Mouse (Mus musculus) testis, adult 2 months (tissue): Measurements from ENCODE around the gene Txndc8. TPM values are rescaled to one million over a fixed set of nuclear protein-coding genes. Genes with fewer than 3 reads are reported as not detected.

Experiments used
- H3K27ac ChIP-seq: fragments of 200-500 bp; 2 replicates; pipeline ENCODE4 v1.5.1; 2012; ENCODE audit warnings: low read depth, low read length; ENCODE audit not compliant: control insufficient read depth, insufficient read depth
- H3K27me3 ChIP-seq: fragments of 200-500 bp; 2 replicates; pipeline ENCODE4 v1.6.1; 2012; ENCODE audit warnings: mild to moderate bottlenecking, low read length, moderate library complexity; ENCODE audit not compliant: control insufficient read depth, insufficient read depth
- H3K36me3 ChIP-seq: fragments of 200-500 bp; 2 replicates; pipeline ENCODE4 v1.6.1; 2012; ENCODE audit warnings: mild to moderate bottlenecking, low read length; ENCODE audit not compliant: control insufficient read depth, insufficient read depth
- H3K4me1 ChIP-seq: fragments of 200-500 bp; 2 replicates; pipeline ENCODE4 v1.6.1; 2012; ENCODE audit warnings: low read length; ENCODE audit not compliant: control insufficient read depth, insufficient read depth
- H3K4me3 ChIP-seq: fragments of 200-500 bp; 2 replicates; pipeline ENCODE4 v1.5.1; 2012; ENCODE audit warnings: low read depth, mild to moderate bottlenecking, low read length, moderate library complexity, mixed read lengths; ENCODE audit not compliant: control insufficient read depth
- CTCF ChIP-seq: fragments of 200-500 bp; IDR thresholded peaks from 2 replicates; pipeline ENCODE4 v1.5.1; 2012; ENCODE audit warnings: low read depth, mild to moderate bottlenecking, inconsistent platforms, low read length, moderate library complexity; ENCODE audit not compliant: control insufficient read depth, insufficient read depth, insufficient replicate concordance
- POLR2A ChIP-seq: fragments of 200-500 bp; IDR thresholded peaks from 2 replicates; pipeline ENCODE4 v1.6.1; 2012; ENCODE audit warnings: low read depth, mild to moderate bottlenecking, inconsistent platforms, low read length, moderate library complexity; ENCODE audit not compliant: control insufficient read depth
- polyA plus RNA-seq: library from polyadenylated mRNA; depleted of rRNA; stranded (reverse); fragments of >200 nt; gene quantifications from 2 replicates; pipeline ENCODE4 v1.2.3, GENCODE M21; 2012; rRNA removed

Gene Txndc8
- polyA plus RNA-seq, result 348 and 412 TPM in 2 replicates

DNA sequence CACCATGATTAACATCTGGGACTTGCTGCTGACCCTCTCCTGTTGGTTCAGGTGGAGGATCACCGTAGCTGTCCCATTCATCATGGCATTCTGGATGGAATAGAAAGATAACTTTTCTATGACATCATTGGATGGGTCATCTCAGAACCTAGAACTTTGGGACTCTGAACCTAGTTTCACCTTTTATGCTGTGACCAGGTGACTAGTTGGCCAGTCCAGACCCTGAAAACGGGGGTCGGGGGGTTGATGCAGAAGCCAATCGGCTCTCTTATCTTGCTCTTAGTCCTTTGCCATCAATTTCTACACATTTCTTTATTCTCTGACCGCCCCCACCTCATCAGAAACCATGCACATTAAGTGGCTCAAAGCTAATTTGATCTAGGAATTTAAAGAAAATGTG is at the start of gene Txndc8:
Gene Txndc8 (minus strand): TSS at position 101 of the 400 bp plus-strand sequence.
- H3K27me3 ChIP-seq, result no peaks in the 10 kb centered on the region
- no peaks in the 10 kb centered on the region for H3K4me1 ChIP-seq
- no peak within 1 kb of the TSS for H3K27ac ChIP-seq
- TF ChIP-seq POLR2A, result no peak; the same call in 1 of the 2 replicates
- no peak for TF ChIP-seq CTCF
- no peaks in the 10 kb centered on the region for H3K36me3 ChIP-seq
- peak within 1 kb of the TSS; percentile 74 for H3K4me3 ChIP-seq

DNA sequence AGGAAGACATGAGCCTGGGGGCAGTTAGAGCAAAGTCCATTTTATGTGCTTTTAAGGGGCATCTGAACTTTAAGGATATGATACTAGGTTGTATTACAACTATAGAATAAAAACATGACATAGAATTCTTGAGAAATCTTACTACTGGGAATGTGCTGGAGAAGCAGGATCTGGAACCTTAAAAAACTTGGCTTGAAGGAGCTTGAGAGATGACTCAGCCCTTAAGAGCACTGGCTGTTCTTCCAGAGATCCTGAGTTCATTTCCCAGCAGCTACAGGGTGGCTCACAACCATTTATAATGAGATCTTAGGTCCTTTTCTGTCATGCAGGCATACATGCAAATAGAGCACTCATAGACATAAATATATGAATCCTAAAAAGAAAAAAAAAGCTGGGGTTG is 46.7 kb upstream of the Txndc8 start:
- no peak overlapping the region for H3K27ac ChIP-seq
- no peaks in the 10 kb centered on the region for H3K36me3 ChIP-seq
- no peak overlapping the region for H3K4me3 ChIP-seq
- no peaks in the 10 kb centered on the region for H3K4me1 ChIP-seq
- H3K27me3 ChIP-seq, result no peaks in the 10 kb centered on the region
- TF ChIP-seq POLR2A (no peak), CTCF (no peak)

- no peak for TF ChIP-seq POLR2A
- no peak for TF ChIP-seq CTCF
- no peaks in the 10 kb centered on the region for H3K27me3 ChIP-seq
- H3K36me3 ChIP-seq, result no peaks in the 10 kb centered on the region
- no peak overlapping the region for H3K27ac ChIP-seq
- no peaks in the 10 kb centered on the region for H3K4me1 ChIP-seq
- no peak overlapping the region for H3K4me3 ChIP-seq
Observed at GRCm38 (mm10) chr4:58054441-58054840, 45.5 kb upstream of the Txndc8 start.

DNA sequence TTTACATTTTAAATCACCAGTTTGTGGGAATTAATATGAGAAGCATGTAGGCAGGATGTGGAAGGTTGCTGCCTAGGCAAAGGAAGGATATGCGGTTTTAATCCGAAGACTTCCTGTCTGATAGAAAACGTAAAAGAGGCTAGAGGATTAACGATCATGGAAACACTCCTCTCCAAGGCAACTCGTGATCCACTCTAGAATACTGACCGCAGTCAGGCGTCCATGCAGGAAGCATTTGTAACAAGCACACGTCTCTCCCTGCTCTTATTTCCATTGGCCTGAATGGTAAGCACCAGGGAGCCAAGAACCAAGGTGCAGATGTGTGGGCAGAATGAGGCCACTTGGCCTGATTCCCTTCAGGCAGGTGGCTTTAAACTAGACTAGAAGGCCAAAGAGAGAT is 41.8 kb upstream of the Txndc8 start:
- no peak for TF ChIP-seq CTCF
- Histone ChIP-seq H3K27me3 (no peaks in the 10 kb centered on the region), H3K4me1 (no peaks in the 10 kb centered on the region), H3K4me3 (no peak overlapping the region), H3K27ac (no peak overlapping the region), H3K36me3 (no peaks in the 10 kb centered on the region)

GRCm38 (mm10) chr4:58050276-58050675 is 41.4 kb upstream of the Txndc8 start:
- no peaks in the 10 kb centered on the region for H3K36me3 ChIP-seq
- TF ChIP-seq CTCF, result no peak
- TF ChIP-seq POLR2A, result no peak

DNA sequence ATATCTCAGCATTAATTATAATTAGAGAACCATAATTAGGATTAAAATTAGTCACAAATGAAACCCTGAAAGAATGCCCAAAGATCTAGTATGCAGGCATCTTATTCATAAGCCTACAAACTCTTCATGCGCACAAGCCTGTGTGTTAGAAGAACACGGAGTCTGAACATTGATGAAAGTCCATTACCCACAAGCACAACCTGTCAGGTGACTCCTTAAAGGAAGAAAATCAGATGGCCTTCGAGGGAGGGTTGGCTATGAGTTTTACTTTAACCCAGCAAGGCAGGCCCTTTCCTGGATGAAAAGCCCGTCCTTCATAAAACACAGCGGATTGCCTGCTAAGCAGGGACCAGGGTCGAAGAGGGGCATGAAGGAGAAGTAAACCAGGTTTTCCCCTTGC is 35.9 kb upstream of the Txndc8 start:
- no peak for TF ChIP-seq CTCF
- TF ChIP-seq POLR2A, result no peak
- no peaks in the 10 kb centered on the region for H3K27me3 ChIP-seq

More at GRCm38 (mm10) chr4:58050276-58050675, 41.4 kb upstream of the Txndc8 start:
- Histone ChIP-seq H3K27me3 (no peaks in the 10 kb centered on the region), H3K4me1 (no peaks in the 10 kb centered on the region), H3K4me3 (no peak overlapping the region), H3K27ac (no peak overlapping the region)

DNA sequence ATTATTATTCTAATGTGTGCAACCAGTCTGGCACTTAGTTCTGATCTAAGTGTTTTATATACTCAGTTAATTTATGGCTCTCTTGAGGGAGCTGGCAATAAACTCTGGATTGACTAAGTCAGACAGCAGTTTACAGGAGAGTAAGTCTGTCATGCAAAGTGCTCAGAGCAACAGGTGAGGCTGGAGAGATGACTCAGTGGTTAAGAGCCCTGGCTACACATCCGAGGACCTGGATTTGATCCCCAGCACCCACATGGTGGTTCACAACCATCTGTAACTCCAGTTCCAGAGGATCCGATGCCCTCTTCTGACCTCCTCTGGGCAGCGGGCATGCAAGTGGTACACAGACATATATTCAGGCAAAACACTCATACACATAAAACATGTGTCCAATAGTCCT is 35.4 kb upstream of the Txndc8 start:
- no peaks in the 10 kb centered on the region for H3K27me3 ChIP-seq
- H3K36me3 ChIP-seq, result no peaks in the 10 kb centered on the region
- TF ChIP-seq CTCF, result no peak
- no peak for TF ChIP-seq POLR2A

More for the DNA sequence above, 35.9 kb upstream of the Txndc8 start:
- H3K4me1 ChIP-seq, result no peaks in the 10 kb centered on the region
- H3K4me3 ChIP-seq, result no peak overlapping the region
- no peak overlapping the region for H3K27ac ChIP-seq
- no peaks in the 10 kb centered on the region for H3K36me3 ChIP-seq

GRCm38 (mm10) chr4:58040093-58040492 is 31.2 kb upstream of the Txndc8 start:
- TF ChIP-seq CTCF (no peak), POLR2A (no peak)
- H3K36me3 ChIP-seq, result no peaks in the 10 kb centered on the region
- no peak overlapping the region for H3K27ac ChIP-seq
- H3K4me1 ChIP-seq, result no peaks in the 10 kb centered on the region
- no peak overlapping the region for H3K4me3 ChIP-seq
- no peaks in the 10 kb centered on the region for H3K27me3 ChIP-seq

More for the DNA sequence above, 35.4 kb upstream of the Txndc8 start:
- Histone ChIP-seq H3K4me1 (no peaks in the 10 kb centered on the region), H3K4me3 (no peak overlapping the region), H3K27ac (no peak overlapping the region)
